Mouse (Mus musculus): ENCODE results near the gene Teddm1b.

DNA sequence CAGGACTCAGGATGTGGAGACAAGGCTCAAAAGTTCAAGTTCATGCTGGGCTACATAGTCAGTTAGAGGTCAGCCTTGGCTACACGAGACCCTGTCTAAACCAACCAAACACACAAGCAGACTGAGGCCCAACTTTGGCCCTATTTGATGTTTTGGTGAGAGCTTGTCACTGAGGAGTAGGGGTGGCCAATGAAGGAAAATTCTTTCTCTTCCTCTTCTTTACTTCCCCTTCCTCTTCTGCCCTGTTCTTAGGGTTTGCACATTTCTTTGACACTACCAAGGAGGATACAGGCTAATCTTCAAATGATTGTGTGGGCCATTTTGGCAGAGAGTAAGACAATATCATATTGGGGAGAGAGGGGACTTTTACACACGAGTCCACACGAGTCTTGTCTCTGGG, 39.7 kb downstream of the Teddm1b start:
- TF ChIP-seq TAL1 (IDR thresholded peaks at IDR 0.05; ENCODE audit: low read length) (no peak), GATA1 (IDR thresholded peaks at IDR 0.05; ENCODE audit: low read length) (no peak)
